Mouse (Mus musculus) embryonic stem cell, embryonic (primary cell): Measurements from ENCODE around the gene Cyp2b10.
"Not testable (repeated sequence)": the region's sequence is repeated elsewhere in the genome, so short reads cannot be mapped to it uniquely, and the experiment has no call there.

Experiments
- CTCF ChIA-PET, 4 experiments: fragments of 300-600 bp in 2 of 4; fragments of 350-600 bp in 2 of 4; sonication (Branson Sonifier 250); formaldehyde crosslinking; loops; one replicate each; lab custom pipeline; 2022; ENCODE audit warnings: inconsistent platforms in 2 of 4; lab: Charles Lee
- POLR2A ChIA-PET, 4 experiments: fragments of 300-600 bp in 2 of 4; fragments of 350-600 bp in 2 of 4; sonication (Branson Sonifier 250); formaldehyde crosslinking; loops; one replicate each; lab custom pipeline; 2022; ENCODE audit warnings: antibody characterized with exemption in 4 of 4, inconsistent platforms in 1 of 4; lab: Charles Lee

Cyp2b10 gene

GRCm38 (mm10) chr7:25902061-25902690, 4.8 kb downstream of the Cyp2b10 start:
- POLR2A ChIA-PET = no interaction called here
- CTCF ChIA-PET = interaction anchor here in 2 of 4 experiments (0.6 to 5.2 kb wide), 4 partner anchors 46 to 73 kb away, joined by 3 to 35 read pairs (median 6); no protein-coding TSS in a partner anchor

- POLR2A ChIA-PET = no interaction called here
- CTCF ChIA-PET = interaction anchor here in 2 of 4 experiments (0.6 to 5.2 kb wide), 4 partner anchors 48 to 946 kb away, joined by 3 to 35 read pairs (median 9); no protein-coding TSS in a partner anchor
Measured at GRCm38 (mm10) chr7:25903156-25903555, 5.7 kb downstream of the Cyp2b10 start.

GRCm38 (mm10) chr7:25904066-25904465, 6.6 kb downstream of the Cyp2b10 start:
- CTCF ChIA-PET = interaction anchor here (0.6 to 5.2 kb wide), 6 partner anchors 49 to 148 kb away, joined by 3 to 35 read pairs (median 5); no protein-coding TSS in a partner anchor
- POLR2A ChIA-PET = no interaction called here

- POLR2A ChIA-PET = no interaction called here
- CTCF ChIA-PET = interaction anchor here in 1 of 4 experiments (5.2 kb wide), 1 partner anchor 50 kb away, joined by 35 read pairs; no protein-coding TSS in a partner anchor
Measured at GRCm38 (mm10) chr7:25904489-25904888, 7.1 kb downstream of the Cyp2b10 start.

- CTCF ChIA-PET = interaction anchor here in 1 of 4 experiments (1.0 kb wide), 1 partner anchor 9 kb away, joined by 3 read pairs; no protein-coding TSS in a partner anchor
- POLR2A ChIA-PET = no interaction called here
Measured at GRCm38 (mm10) chr7:25907380-25907779, 10.0 kb downstream of the Cyp2b10 start.

- CTCF ChIA-PET = interaction anchor here in 2 of 4 experiments (0.6 to 0.7 kb wide), 2 partner anchors 42 to 171 kb away, joined by 3 to 4 read pairs; no protein-coding TSS in a partner anchor
Measured at GRCm38 (mm10) chr7:25910046-25910445, 12.6 kb downstream of the Cyp2b10 start.

GRCm38 (mm10) chr7:25916116-25916515, 18.7 kb downstream of the Cyp2b10 start:
- POLR2A ChIA-PET = no interaction called here

More at GRCm38 (mm10) chr7:25910046-25910445, 12.6 kb downstream of the Cyp2b10 start:
- POLR2A ChIA-PET = interaction anchor here in 1 of 4 experiments (0.5 to 0.7 kb wide), 2 partner anchors 42 to 290 kb away, joined by 3 read pairs; no protein-coding TSS in a partner anchor

GRCm38 (mm10) chr7:25917271-25917670, 19.9 kb downstream of the Cyp2b10 start:
- CTCF ChIA-PET = not testable (repeated sequence)
- POLR2A ChIA-PET = interaction anchor here in 1 of 4 experiments (0.6 kb wide), 1 partner anchor 35 kb away, joined by 3 read pairs; no protein-coding TSS in a partner anchor

More at GRCm38 (mm10) chr7:25916116-25916515, 18.7 kb downstream of the Cyp2b10 start:
- CTCF ChIA-PET = no interaction called here

- ChIA-PET CTCF (no interaction called here), POLR2A (no interaction called here)
Measured at GRCm38 (mm10) chr7:25919467-25919866, 22.0 kb downstream of the Cyp2b10 start.

- CTCF ChIA-PET = no interaction called here
- POLR2A ChIA-PET = no interaction called here
Measured at GRCm38 (mm10) chr7:25945274-25945673, 47.9 kb downstream of the Cyp2b10 start.
